Mouse (Mus musculus): ENCODE results near the gene Pacsin3.

The Pacsin3 gene

DNA sequence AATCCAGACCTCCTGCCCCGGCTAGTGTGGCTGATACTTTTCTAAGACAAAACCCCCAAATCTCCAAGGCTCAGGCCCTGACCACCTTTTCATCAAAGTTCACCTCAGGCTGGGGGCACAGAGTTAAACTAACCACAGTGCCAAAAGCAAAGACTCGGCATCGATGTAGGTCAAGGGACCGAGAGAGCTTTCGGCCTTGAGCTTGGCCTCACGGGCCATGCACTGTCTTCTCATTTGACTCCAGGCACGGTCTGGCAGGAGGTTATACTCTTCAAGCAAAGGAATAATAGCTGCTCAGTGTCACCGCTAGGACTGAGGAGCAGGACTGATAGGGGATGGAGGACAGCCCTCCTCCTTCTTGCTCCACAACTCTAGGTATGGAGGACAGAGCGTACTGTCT is 50.2 kb downstream of the Pacsin3 start:
- WGBS, result 97% methylated on average over 9 of the region's 9 CpGs

DNA sequence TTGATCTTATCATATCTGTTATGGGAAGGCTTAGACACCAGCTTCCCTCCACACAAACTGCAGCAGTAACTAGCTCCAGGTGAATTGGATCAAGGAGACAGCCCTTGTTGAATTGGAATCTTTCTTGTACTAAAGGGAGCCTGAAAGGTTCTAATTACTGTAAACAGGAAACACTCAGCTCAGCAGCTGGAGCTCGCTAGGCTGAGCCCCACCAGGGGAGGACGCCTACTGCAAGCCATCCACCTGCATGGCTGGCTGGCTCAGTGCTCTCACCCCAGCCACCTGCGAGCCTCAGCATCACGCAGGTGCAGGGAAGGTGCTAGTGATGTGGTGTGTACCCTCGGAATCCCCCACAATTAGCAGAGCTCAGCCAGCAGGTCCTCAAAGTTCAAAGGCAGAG is 52.9 kb downstream of the Pacsin3 start:
- 58% methylated on average over 5 of the region's 5 CpGs for WGBS

DNA sequence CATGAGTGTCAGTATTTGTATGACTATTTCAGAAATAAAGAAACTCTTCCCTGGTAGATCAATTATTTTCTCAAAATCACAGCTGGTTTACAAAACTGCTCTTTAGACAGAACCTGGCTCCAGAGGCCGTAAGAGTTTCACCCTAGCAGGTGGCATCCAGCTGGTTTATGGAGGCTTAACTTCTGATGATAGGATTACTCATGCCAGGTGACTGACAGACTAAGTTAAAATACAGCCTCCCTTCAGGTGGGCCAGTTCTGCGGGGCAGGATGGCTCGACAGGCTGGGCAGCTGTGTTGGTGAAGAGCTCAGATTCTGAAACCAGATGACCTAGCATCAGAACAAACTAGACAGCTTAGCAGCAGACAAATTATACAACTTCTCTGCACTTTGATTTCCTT is 53.8 kb downstream of the Pacsin3 start:
- WGBS, result 87% methylated on average over 3 of the region's 3 CpGs

DNA sequence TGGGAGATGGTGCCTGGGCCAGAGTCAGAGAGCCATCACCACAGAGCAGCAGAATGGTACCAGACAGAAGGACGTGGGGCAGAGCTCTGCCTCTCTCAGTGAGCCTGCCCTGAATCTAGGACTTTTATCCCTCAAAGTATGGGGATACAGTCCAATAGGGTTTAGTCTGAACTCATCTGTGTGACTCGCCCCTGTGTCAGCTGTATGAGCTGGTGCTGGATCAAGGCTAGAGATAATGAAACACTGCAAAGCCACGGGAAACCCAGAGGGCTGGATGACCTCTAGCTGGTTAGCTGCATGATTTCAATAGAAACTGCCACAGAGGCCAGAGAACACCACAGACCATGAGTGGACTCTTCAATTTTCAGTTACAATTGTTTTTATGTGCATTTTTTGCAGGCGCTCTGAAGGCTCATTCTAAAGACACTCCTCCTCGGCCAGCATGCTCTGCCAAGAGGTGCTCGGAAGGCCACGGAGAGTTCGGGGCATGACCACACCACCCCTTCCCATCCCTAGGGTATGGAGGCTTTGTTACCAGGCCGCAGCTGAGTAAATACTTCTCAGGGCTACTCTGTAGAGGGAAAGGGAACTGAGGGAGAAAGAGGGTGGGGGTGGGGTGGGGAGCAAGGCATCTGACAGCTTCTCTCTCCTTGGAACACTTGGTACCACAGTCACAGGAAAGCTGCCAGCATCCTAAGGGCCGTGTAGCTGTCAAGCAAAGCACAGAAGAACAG is 57.0 kb downstream of the Pacsin3 start:
- 62% methylated on average over 10 of the region's 10 CpGs for WGBS

DNA sequence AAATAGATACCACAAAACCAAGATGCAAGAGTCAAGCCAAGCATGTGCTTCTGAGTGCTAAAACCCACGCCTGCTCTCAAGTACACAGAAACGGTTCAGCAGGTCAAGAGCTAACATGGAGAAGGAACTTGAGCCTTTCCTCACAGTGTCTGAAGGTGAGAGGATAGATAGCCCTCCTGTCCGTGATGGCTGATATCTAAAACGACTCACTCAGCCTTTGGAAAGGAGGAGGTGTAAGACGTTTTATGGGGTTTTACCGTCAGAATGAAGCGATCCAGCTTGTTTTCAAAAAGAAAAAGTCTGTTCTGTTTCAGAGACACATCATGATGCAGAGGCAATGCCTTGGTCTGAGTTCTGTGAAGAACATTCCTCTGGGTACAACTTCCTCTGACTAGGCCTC is 58.4 kb downstream of the Pacsin3 start:
- WGBS, result 82% methylated on average over 7 of the region's 7 CpGs

Measured in cerebral cortex, adult 2 months (tissue).